Mouse (Mus musculus): ENCODE data around the gene Acss2. TPM values are rescaled to one million over a fixed set of nuclear protein-coding genes. Genes with fewer than 3 reads are reported as not detected.

Acss2 gene
- polyA plus RNA-seq, 1 experiment from 2014 or later = 20.9 TPM

GRCm38 (mm10) chr2:155630590-155631416 is 113.1 kb downstream of the Acss2 start:
- DNase-seq = no peak

GRCm38 (mm10) chr2:155632138-155632936 is 114.6 kb downstream of the Acss2 start:
- Histone ChIP-seq H3K9ac (no peak overlapping the region), H3K27me3 (peaks cover 65% of the 10 kb centered on the region), H3K9me3 (replicated peaks) (no peaks in the 10 kb centered on the region), H3K36me3 (peaks cover 48% of the 10 kb centered on the region), H3K27ac (no peak overlapping the region), H3K4me1 (replicated peaks) (peaks cover 22% of the 10 kb centered on the region), H3K4me2 (no peak overlapping the region), H3K4me3 (replicated peaks) (no peak overlapping the region)
- no peak for ATAC-seq (ENCODE audit: low read depth)
- no peak for DNase-seq
- 81% methylated on average over 30 of the region's 30 CpGs for WGBS (ENCODE audit: insufficient replicate concordance)

More at GRCm38 (mm10) chr2:155630590-155631416, 113.1 kb downstream of the Acss2 start:
- Histone ChIP-seq H3K36me3 (peaks cover 37% of the 10 kb centered on the region), H3K27ac (no peak overlapping the region), H3K27me3 (peaks cover 81% of the 10 kb centered on the region), H3K4me1 (replicated peaks) (peaks cover 26% of the 10 kb centered on the region), H3K9me3 (replicated peaks) (no peaks in the 10 kb centered on the region), H3K4me2 (no peak overlapping the region), H3K4me3 (replicated peaks) (no peak overlapping the region), H3K9ac (no peak overlapping the region)
- 29% methylated on average over 43 of the region's 43 CpGs for WGBS (ENCODE audit: insufficient replicate concordance)
- no peak for ATAC-seq (ENCODE audit: low read depth)

- no peak overlapping the region for H3K27ac ChIP-seq
- H3K4me1 ChIP-seq (replicated peaks) = peaks cover 22% of the 10 kb centered on the region
- H3K9me3 ChIP-seq (replicated peaks) = no peaks in the 10 kb centered on the region
- no peak overlapping the region for H3K4me2 ChIP-seq
- ATAC-seq (ENCODE audit: low read depth) = no peak
- DNase-seq = no peak
- peaks cover 56% of the 10 kb centered on the region for H3K36me3 ChIP-seq
- H3K4me3 ChIP-seq (replicated peaks) = no peak overlapping the region
- H3K27me3 ChIP-seq = peaks cover 58% of the 10 kb centered on the region
- 82% methylated on average over 19 of the region's 19 CpGs for WGBS (ENCODE audit: insufficient replicate concordance)
- no peak overlapping the region for H3K9ac ChIP-seq
Measured at GRCm38 (mm10) chr2:155633121-155633520, 115.4 kb downstream of the Acss2 start.

- H3K27me3 ChIP-seq = peaks cover 52% of the 10 kb centered on the region
- peaks cover 20% of the 10 kb centered on the region for H3K4me1 ChIP-seq (replicated peaks)
- no peaks in the 10 kb centered on the region for H3K9me3 ChIP-seq (replicated peaks)
- 87% methylated on average over 9 of the region's 9 CpGs for WGBS (ENCODE audit: insufficient replicate concordance)
- H3K9ac ChIP-seq = no peak overlapping the region
- no peak overlapping the region for H3K27ac ChIP-seq
- H3K36me3 ChIP-seq = peaks cover 61% of the 10 kb centered on the region
- no peak for ATAC-seq (ENCODE audit: low read depth)
- DNase-seq = no peak
- H3K4me2 ChIP-seq = no peak overlapping the region
- H3K4me3 ChIP-seq (replicated peaks) = no peak overlapping the region
Measured at GRCm38 (mm10) chr2:155633731-155634130, 116.0 kb downstream of the Acss2 start.

- H3K9me3 ChIP-seq (replicated peaks) = no peaks in the 10 kb centered on the region
- no peak overlapping the region for H3K4me2 ChIP-seq
- no peak overlapping the region for H3K4me3 ChIP-seq (replicated peaks)
- H3K36me3 ChIP-seq = peaks cover 69% of the 10 kb centered on the region
- H3K4me1 ChIP-seq (replicated peaks) = peaks cover 16% of the 10 kb centered on the region
- DNase-seq (no peak), ATAC-seq (ENCODE audit: low read depth) (no peak)
- WGBS (ENCODE audit: insufficient replicate concordance) = 88% methylated on average over 8 of the region's 8 CpGs
- H3K9ac ChIP-seq = no peak overlapping the region
- peaks cover 43% of the 10 kb centered on the region for H3K27me3 ChIP-seq
- no peak overlapping the region for H3K27ac ChIP-seq
Measured at GRCm38 (mm10) chr2:155634562-155634961, 116.8 kb downstream of the Acss2 start.

MicroRNA genes within 50 kb of the gene (microRNA counts, 519-probe panel; counts per million panel counts)
- microRNA mmu-miR-499 = 114 counts per million

Small RNA genes within 50 kb of the gene (microRNA-seq; reads per million reads assigned to microRNA genes)
- 294 reads per million, percentile 63 among the genes with 10 or more reads in this experiment for gene Mir499

Other genes with a start within 250 kb of the Acss2 start
- 18.7 and 23.4 TPM in 2 replicates for gene Map1lc3a, start 241.7 kb upstream of the Acss2 start, polyA plus RNA-seq (2015; fragmentation: Nextera tagmentation; extraction: Ambion mirVana)
- gene Pigu, start 160.5 kb upstream of the Acss2 start, polyA plus RNA-seq (2015; fragmentation: Nextera tagmentation; extraction: Ambion mirVana) = 24.2 and 28.2 TPM in 2 replicates
- gene Trp53inp2, start 136.9 kb upstream of the Acss2 start, polyA plus RNA-seq (2015; fragmentation: Nextera tagmentation; extraction: Ambion mirVana) = 1.7 and 2.4 TPM in 2 replicates
- 5.3 and 8.1 TPM in 2 replicates for gene Ncoa6, start 44.1 kb upstream of the Acss2 start, polyA plus RNA-seq (2015; fragmentation: Nextera tagmentation; extraction: Ambion mirVana)
- 0.28 and 0.31 TPM in 2 replicates for gene Ggt7, start 289 bp downstream of the Acss2 start, polyA plus RNA-seq (2015; fragmentation: Nextera tagmentation; extraction: Ambion mirVana)
- 67.3 and 68.2 TPM in 2 replicates for gene Gss, start 74.9 kb downstream of the Acss2 start, polyA plus RNA-seq (2015; fragmentation: Nextera tagmentation; extraction: Ambion mirVana)
- 2.2 TPM in 2 replicates for gene Myh7b, start 93.3 kb downstream of the Acss2 start, polyA plus RNA-seq (2015; fragmentation: Nextera tagmentation; extraction: Ambion mirVana)
- 50.8 and 59.8 TPM in 2 replicates for gene Trpc4ap, start 174.4 kb downstream of the Acss2 start, polyA plus RNA-seq (2015; fragmentation: Nextera tagmentation; extraction: Ambion mirVana)
- 21.2 and 22.2 TPM in 2 replicates for gene Edem2, start 211.5 kb downstream of the Acss2 start, polyA plus RNA-seq (2015; fragmentation: Nextera tagmentation; extraction: Ambion mirVana)
- not detected in 2 replicates for gene Gm17581, start 217.9 kb downstream of the Acss2 start, polyA plus RNA-seq (2015; fragmentation: Nextera tagmentation; extraction: Ambion mirVana)
- gene Procr, start 233.2 kb downstream of the Acss2 start, polyA plus RNA-seq (2015; fragmentation: Nextera tagmentation; extraction: Ambion mirVana) = 1.0 and 1.3 TPM in 2 replicates

All from liver, embryonic 13.5 days (tissue).